Mouse (Mus musculus): ENCODE results near the gene Slc22a3.

DNA sequence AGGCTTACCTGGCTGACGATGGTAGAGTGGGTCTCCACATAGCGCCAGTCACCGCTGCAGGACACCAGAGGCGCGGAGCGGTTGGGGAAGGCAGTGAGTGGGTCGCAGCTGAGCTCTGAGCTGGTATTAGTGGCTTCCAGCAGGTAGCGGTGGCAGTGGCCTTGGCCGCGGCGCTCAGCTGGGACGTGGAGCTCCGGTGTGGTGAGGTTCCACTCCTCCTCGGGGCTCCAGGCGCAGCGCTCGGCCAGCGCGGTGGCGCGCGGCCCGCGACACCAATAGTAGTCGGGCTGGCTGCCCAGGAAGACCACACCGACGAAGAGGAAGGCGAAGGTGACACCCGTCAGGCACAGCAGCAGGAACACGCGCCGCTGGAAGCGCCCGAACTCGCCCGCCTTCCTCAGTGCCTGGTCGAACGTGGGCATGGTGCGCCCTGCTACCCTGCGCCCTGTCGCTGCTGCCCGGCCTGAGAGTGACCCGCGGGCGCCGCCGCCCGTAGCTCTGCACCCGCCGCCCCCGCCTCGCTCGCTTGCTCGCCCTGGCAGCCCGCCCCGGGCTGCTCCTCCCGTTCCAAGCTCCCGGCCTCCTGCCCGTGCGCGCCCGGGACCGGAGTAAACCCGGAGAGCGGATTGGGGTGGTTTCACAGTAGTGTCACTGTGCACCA, 471 bp downstream of the Slc22a3 start:
- TF ChIP-seq CTCF (IDR thresholded peaks at IDR 0.05; ENCODE audit: low read depth) (no peak), EP300 (IDR thresholded peaks at IDR 0.05; ENCODE audit: low read depth) (no peak)

All from heart, postnatal 0 days (tissue).